Mouse (Mus musculus): ENCODE data around the gene Polr2h. TPM values are rescaled to one million over a fixed set of nuclear protein-coding genes. Genes with fewer than 3 reads are reported as not detected.

The Polr2h gene
- total and polyA plus RNA-seq, 3 experiments = 6.1 to 95.7 (median 17.5) TPM

DNA sequence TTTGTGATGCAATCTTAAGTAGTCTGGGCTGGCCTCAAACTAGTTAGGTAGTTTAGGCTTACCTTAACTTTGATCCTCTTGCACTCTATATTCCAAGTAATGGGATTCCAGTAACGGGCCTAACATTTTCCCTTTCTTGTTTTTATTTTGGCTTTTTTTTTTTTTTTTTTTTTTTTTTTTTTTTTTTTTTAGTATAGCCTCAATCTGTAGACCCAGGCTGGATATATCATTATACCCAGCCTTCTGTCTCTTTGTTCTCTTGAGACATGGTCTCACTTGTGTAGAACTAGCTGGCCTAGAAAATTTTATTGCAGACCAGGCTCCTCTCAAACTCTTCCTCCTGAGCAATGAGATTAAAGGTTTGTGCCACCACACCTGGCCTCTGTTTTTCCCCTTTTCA, 25.8 kb upstream of the Polr2h start:
- Histone ChIP-seq H3K4me3 (ENCODE audit: low read depth, low read length) (no peak overlapping the region), H3K4me1 (ENCODE audit: insufficient read depth, low read depth, low read length) (peaks cover 89% of the 10 kb centered on the region), H3K36me3 (replicated peaks) (peaks cover 78% of the 10 kb centered on the region), H3K9me3 (replicated peaks) (no peaks in the 10 kb centered on the region), H3K27me3 (ENCODE audit: insufficient read depth, low read length) (no peaks in the 10 kb centered on the region)
- no peak for DNase-seq (ENCODE audit: low spot score)
- ATAC-seq (ENCODE audit: extremely low read depth, insufficient number of reproducible peaks, low FRiP score, poor library complexity, severe bottlenecking) = no peak
- no peak for TF ChIP-seq GATA1 (IDR thresholded peaks at IDR 0.05; ENCODE audit: borderline replicate concordance, low read length)
- TF ChIP-seq POLR2AphosphoS5 (IDR thresholded peaks at IDR 0.05; ENCODE audit: insufficient replicate concordance, low read depth, low read length) = no peak
- no peak for TF ChIP-seq GATA2 (IDR thresholded peaks at IDR 0.05; ENCODE audit: borderline replicate concordance, low read depth, low read length)

DNA sequence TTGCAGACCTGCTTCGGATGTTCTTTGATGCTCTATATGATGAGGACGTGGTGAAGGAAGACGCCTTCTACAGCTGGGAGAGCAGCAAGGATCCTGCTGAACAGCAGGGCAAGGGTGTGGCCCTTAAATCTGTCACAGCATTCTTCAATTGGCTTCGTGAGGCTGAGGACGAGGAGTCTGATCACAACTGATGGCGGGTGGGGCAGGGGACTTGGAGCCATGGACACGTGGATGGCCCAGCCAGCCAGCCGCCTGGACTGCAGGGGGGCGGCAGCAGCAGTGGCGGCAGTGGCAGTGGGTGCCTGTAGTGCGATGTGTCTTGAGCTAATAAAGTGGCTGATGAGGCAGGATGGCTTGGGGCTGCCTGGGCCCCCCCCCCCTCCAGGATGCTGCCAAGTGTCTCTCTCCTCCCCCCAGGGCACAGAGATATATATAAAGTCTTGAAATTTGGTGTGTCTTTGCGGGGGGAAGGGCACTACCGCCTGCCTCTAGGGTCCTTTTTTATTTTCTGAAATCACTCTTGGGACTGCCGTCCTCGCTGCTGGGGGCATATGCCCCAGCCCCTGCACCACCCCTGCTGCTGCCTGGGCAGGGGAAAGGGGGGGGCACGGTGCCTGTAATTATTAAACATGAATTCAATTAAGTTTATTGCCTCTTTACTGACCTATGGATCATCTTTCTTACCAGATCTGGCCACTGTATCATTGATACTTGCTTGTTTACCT, 25.1 kb upstream of the Polr2h start:
- TF ChIP-seq CTCF (IDR thresholded peaks at IDR 0.05; ENCODE audit: low read depth, low read length) (no peak), POLR2AphosphoS5 (IDR thresholded peaks at IDR 0.05; ENCODE audit: insufficient replicate concordance, low read depth, low read length) (no peak), TAL1 (conservative IDR thresholded peaks at IDR 0.05; ENCODE audit: low read depth, low read length) (no peak), GATA2 (IDR thresholded peaks at IDR 0.05; ENCODE audit: borderline replicate concordance, low read depth, low read length) (no peak), GATA1 (IDR thresholded peaks at IDR 0.05; ENCODE audit: borderline replicate concordance, low read length) (no peak)
- Histone ChIP-seq H3K36me3 (replicated peaks) (peaks cover 70% of the 10 kb centered on the region), H3K9me3 (replicated peaks) (no peaks in the 10 kb centered on the region), H3K4me1 (ENCODE audit: insufficient read depth, low read depth, low read length) (peaks cover 82% of the 10 kb centered on the region), H3K27me3 (ENCODE audit: insufficient read depth, low read length) (no peaks in the 10 kb centered on the region), H3K4me3 (ENCODE audit: low read depth, low read length) (peak overlapping the region; percentile 57; the same call in 1 of the 2 replicates)
- DNase-seq (ENCODE audit: low spot score) (no peak), ATAC-seq (ENCODE audit: extremely low read depth, insufficient number of reproducible peaks, low FRiP score, poor library complexity, severe bottlenecking) (no peak)

DNA sequence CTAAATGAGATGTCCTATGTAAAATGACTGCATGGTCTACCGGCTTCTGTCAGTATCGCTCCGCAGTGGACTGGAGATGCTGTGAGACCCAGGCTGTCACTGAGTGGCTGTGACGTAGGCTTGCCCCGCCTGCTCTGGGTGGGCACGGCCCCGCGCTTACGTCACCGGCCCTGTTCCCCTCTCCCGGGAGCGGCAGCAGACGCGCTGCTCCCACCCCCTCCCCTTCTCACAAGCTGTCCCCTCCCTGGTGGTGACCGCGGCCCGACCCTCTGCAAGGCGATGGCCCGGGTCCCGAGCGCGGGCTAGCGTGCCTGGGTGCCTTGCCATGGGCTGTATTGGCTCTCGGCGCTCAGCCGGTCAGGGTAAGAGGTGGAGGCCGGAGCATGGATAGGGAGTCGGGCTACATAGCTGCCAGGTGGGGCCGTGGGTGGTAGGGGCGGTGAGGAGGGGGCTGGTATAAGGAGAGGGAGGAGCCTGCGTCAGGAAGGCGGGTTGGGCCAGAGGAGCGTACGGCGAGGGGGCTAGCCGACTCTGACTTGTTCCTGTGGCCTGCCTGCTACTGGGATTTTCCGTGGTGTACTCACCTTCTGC, 24.3 kb upstream of the Polr2h start, which contains the start of gene Fam131a:
Gene Fam131a, plus strand, starts transcription at position 131 of the 591 bp plus-strand sequence.
- Histone ChIP-seq H3K27me3 (ENCODE audit: insufficient read depth, low read length) (no peaks in the 10 kb centered on the region), H3K36me3 (replicated peaks) (peaks cover 65% of the 10 kb centered on the region), H3K4me3 (ENCODE audit: low read depth, low read length) (peak within 1 kb of the TSS; percentile 79), H3K9me3 (replicated peaks) (no peaks in the 10 kb centered on the region), H3K4me1 (ENCODE audit: insufficient read depth, low read depth, low read length) (peaks cover 76% of the 10 kb centered on the region)
- ATAC-seq (ENCODE audit: extremely low read depth, insufficient number of reproducible peaks, low FRiP score, poor library complexity, severe bottlenecking) (peak; percentile 93), DNase-seq (ENCODE audit: low spot score) (peak; percentile 86)
- TF ChIP-seq CTCF (IDR thresholded peaks at IDR 0.05; ENCODE audit: low read depth, low read length) (no peak), TAL1 (conservative IDR thresholded peaks at IDR 0.05; ENCODE audit: low read depth, low read length) (no peak), POLR2AphosphoS5 (IDR thresholded peaks at IDR 0.05; ENCODE audit: insufficient replicate concordance, low read depth, low read length) (peak; percentile 85), GATA2 (IDR thresholded peaks at IDR 0.05; ENCODE audit: borderline replicate concordance, low read depth, low read length) (no peak), GATA1 (IDR thresholded peaks at IDR 0.05; ENCODE audit: borderline replicate concordance, low read length) (no peak)

- no peaks in the 10 kb centered on the region for H3K9me3 ChIP-seq (replicated peaks)
- no peaks in the 10 kb centered on the region for H3K27me3 ChIP-seq (ENCODE audit: insufficient read depth, low read length)
- no peak for DNase-seq (ENCODE audit: low spot score)
- TF ChIP-seq GATA2 (IDR thresholded peaks at IDR 0.05; ENCODE audit: borderline replicate concordance, low read depth, low read length) (no peak), CTCF (IDR thresholded peaks at IDR 0.05; ENCODE audit: low read depth, low read length) (no peak), POLR2AphosphoS5 (IDR thresholded peaks at IDR 0.05; ENCODE audit: insufficient replicate concordance, low read depth, low read length) (no peak), TAL1 (conservative IDR thresholded peaks at IDR 0.05; ENCODE audit: low read depth, low read length) (no peak), GATA1 (IDR thresholded peaks at IDR 0.05; ENCODE audit: borderline replicate concordance, low read length) (no peak)
- peaks cover 63% of the 10 kb centered on the region for H3K4me1 ChIP-seq (ENCODE audit: insufficient read depth, low read depth, low read length)
- ATAC-seq (ENCODE audit: extremely low read depth, insufficient number of reproducible peaks, low FRiP score, poor library complexity, severe bottlenecking) = no peak
- no peak overlapping the region; the same call in 1 of the 2 replicates for H3K4me3 ChIP-seq (ENCODE audit: low read depth, low read length)
- H3K36me3 ChIP-seq (replicated peaks) = peaks cover 64% of the 10 kb centered on the region
Measured at GRCm38 (mm10) chr16:20694781-20695180, 22.7 kb upstream of the Polr2h start.

DNA sequence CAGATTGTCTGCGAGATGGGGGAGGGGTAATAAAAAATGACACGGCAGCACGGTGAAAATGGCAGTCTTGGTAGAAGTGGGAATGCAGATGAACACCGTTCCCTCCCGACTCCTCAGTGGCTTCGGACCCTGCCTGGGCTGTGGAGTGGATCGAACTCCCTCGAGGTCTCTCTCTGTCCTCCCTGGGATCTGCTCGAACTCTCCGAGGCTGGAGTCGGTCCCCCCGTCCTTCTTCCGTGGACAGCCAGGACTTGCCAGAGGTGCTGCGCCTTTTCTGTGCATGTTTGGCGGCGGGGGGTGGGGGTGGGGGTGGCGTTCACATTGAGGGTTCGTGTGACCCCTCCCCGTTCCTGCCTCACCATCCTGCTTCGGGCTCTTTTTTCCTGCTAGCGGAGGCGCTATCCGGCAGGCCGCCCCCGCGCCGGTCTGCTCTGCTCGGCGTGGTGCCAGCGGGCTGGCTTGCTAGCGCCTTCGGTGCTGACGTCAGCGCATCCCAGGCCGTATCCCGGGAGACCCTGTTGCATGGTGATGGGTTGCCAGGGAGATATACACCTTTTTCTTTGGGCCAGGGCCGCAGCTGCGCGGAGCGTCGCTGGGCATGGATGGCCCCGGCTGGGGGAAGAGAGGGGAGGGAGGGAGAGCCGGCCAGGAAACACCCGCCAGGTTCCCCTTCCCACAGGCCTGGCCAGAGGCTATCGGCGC, 21.7 kb upstream of the Polr2h start:
- H3K36me3 ChIP-seq (replicated peaks) = peaks cover 63% of the 10 kb centered on the region
- no peaks in the 10 kb centered on the region for H3K27me3 ChIP-seq (ENCODE audit: insufficient read depth, low read length)
- H3K9me3 ChIP-seq (replicated peaks) = no peaks in the 10 kb centered on the region
- peaks cover 59% of the 10 kb centered on the region for H3K4me1 ChIP-seq (ENCODE audit: insufficient read depth, low read depth, low read length)
- DNase-seq (ENCODE audit: low spot score) = no peak
- H3K4me3 ChIP-seq (ENCODE audit: low read depth, low read length) = no peak overlapping the region
- no peak for ATAC-seq (ENCODE audit: extremely low read depth, insufficient number of reproducible peaks, low FRiP score, poor library complexity, severe bottlenecking)
- TF ChIP-seq CTCF (IDR thresholded peaks at IDR 0.05; ENCODE audit: low read depth, low read length) = no peak
- TF ChIP-seq POLR2AphosphoS5 (IDR thresholded peaks at IDR 0.05; ENCODE audit: insufficient replicate concordance, low read depth, low read length) = no peak
- no peak for TF ChIP-seq GATA2 (IDR thresholded peaks at IDR 0.05; ENCODE audit: borderline replicate concordance, low read depth, low read length)
- no peak for TF ChIP-seq TAL1 (conservative IDR thresholded peaks at IDR 0.05; ENCODE audit: low read depth, low read length)
- no peak for TF ChIP-seq GATA1 (IDR thresholded peaks at IDR 0.05; ENCODE audit: borderline replicate concordance, low read length)

GRCm38 (mm10) chr16:20699266-20699665, 18.2 kb upstream of the Polr2h start:
- H3K4me1 ChIP-seq (ENCODE audit: insufficient read depth, low read depth, low read length) = peaks cover 55% of the 10 kb centered on the region

More at GRCm38 (mm10) chr16:20699266-20699665, 18.2 kb upstream of the Polr2h start:
- no peaks in the 10 kb centered on the region for H3K27me3 ChIP-seq (ENCODE audit: insufficient read depth, low read length)
- no peaks in the 10 kb centered on the region for H3K9me3 ChIP-seq (replicated peaks)
- peaks cover 64% of the 10 kb centered on the region for H3K36me3 ChIP-seq (replicated peaks)
- H3K4me3 ChIP-seq (ENCODE audit: low read depth, low read length) = no peak overlapping the region
- DNase-seq (ENCODE audit: low spot score) (no peak), ATAC-seq (ENCODE audit: extremely low read depth, insufficient number of reproducible peaks, low FRiP score, poor library complexity, severe bottlenecking) (no peak)
- TF ChIP-seq CTCF (IDR thresholded peaks at IDR 0.05; ENCODE audit: low read depth, low read length) (no peak), TAL1 (conservative IDR thresholded peaks at IDR 0.05; ENCODE audit: low read depth, low read length) (no peak), GATA2 (IDR thresholded peaks at IDR 0.05; ENCODE audit: borderline replicate concordance, low read depth, low read length) (no peak), GATA1 (IDR thresholded peaks at IDR 0.05; ENCODE audit: borderline replicate concordance, low read length) (no peak), POLR2AphosphoS5 (IDR thresholded peaks at IDR 0.05; ENCODE audit: insufficient replicate concordance, low read depth, low read length) (no peak)

All from G1E (cell line).